Mouse (Mus musculus) cerebellum, adult 9-11 months (tissue): Measurements from ENCODE around the gene Acvrl1.

ENCODE experiments used
- DNase-seq: peaks from one replicate; pipeline ENCODE4 v3.0.0; 2022

The Acvrl1 gene

DNA sequence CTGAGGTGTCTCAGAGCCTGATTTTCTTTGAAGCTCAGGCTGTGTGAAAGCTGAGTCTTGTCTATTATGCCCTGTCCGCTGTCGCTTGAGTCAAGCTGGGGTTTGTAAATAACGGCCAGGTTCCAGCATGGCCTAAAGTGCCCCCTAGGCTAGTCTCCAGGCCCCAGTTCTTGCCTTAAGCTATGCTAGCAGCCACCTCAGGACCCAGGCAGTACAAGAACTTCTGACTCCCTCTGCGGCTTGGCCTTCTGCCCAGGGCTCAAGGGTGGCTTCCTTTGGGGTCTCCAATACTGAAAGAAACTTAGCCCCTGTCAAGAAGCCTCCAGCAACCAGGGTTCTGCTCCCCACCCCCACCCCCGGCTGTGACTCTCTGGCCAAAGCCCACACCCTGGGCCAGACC is 15.9 kb downstream of the Acvrl1 start:
- no peak for DNase-seq

DNA sequence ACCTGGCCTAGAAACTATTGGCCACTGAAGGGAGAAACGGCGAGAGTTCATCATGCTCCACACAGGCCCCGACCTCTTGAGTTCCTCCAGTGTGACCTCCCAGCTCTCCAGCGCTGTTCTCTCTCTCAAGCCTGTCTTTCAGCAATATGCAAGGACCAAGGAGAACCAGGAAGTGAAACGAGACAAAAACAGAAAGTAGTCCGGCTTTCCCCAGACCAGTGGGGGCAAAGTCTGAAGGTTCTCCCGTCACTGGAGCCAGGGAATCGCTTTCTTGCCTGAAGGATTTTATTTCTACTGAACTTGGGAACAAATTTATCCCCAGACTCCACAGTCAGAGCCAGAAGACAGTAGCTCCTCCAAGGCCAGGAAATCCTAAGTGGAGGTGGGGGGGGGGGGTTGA is 16.5 kb downstream of the Acvrl1 start:
- DNase-seq = no peak

DNA sequence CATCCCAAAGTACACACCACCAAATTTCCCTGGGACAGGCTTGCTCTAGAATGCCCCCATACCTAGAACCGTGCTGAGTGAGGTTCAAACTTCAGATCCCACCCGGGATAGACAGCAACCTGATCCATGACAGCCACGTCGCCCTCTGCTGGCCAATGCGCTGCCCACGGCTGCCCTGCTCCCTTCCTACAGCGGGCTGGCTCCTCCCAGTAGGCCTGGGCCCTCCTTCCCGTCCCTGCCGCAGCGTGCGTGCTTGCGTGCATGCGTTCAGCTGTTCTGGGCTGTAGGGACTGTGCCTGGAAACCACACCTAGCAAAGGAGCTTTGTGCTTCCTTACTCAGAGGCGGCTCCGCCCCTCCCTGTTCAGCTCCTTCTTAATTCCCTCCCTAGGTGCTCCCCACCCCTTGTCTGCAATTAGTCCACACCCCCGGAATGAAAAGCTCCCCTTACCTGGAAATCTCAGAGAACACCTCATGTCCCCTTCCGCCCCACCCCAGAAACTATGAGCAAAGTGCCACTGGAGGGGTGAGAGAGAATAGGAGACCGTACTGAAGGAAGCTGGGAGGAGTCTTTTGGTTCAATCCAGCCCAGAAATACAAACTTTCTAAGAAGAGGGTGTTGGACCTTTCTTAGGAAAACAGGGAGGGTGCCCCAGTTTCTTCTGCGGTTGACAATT is 17.2 kb downstream of the Acvrl1 start:
- DNase-seq = peak; percentile 92

DNA sequence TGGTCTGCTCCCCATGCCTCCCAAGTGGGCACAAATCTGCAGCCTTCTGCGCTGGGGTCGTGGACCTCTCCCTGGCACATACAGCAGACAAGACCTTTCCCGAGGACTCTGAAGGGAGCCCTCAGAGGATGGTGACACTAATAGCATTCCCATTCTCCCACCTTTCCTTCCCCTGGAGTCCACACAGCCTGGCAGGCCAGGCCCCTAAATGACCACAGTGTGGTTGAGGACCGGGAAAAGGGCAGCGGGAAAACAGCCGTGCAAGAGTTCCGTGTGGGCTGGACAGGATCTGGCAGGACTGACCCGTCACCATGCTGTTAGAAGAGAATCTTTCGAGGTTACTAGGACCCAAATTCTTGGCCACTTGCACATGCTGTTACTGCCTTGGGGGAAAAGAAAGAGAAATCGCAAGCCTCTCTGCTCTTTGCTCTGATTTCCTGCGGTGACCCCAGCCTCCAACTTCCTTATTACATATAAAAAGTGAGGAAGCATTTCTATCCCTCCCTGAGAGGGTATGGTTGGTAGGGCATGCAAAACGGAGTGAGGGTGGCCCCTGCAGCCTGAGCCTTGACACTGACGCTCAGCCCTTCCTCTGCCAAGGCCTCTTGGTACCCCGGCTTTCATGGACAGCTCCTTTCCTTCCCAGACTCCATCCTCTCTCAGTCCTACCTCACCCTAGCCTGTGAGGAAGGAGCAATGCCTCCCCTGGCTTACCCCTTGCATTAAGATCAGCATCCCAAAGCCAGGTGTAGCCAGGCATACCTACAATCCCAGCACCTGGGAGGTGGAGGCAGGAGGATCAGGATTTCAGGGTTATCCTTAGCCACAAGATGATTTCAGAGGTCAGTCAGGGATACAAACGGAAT is 18.0 kb downstream of the Acvrl1 start:
- no peak for DNase-seq

DNA sequence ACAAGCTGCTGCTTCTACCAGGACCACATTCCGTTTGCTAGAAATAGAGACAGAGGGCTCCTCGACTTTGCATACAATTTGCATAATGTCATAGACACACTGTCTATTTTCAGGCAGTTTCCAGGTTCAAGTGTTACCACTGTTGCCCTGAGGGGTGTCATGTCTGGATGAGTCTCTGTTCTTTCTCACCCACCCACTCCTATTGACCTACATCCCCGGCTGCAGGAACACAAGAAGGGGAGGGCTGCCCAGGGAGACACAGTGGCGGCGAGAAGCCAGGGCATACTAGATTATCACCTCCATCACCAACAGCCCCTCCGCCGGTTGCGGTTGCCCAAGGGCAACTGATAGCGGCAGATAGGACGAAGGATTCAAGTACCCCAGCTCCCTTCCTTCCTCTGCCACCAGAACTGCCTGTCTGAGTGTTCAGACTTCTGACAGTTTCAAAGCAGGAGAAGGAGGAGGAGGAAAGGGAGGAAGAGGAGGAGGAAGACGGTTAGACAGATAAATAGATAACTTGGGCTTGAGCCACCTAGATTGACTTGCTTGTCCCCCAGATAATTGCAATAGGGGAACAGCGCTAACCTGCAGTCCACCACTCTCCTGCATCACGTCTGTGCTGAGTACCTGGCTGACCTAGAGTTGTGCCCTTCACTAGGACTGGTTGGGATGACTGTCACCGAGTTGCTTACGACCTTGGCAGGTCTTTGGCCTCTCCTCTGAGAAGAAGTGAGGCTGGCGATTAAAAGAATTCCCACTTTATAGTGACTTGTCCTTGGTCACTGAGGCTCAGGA is 19.0 kb downstream of the Acvrl1 start:
- no peak for DNase-seq

DNA sequence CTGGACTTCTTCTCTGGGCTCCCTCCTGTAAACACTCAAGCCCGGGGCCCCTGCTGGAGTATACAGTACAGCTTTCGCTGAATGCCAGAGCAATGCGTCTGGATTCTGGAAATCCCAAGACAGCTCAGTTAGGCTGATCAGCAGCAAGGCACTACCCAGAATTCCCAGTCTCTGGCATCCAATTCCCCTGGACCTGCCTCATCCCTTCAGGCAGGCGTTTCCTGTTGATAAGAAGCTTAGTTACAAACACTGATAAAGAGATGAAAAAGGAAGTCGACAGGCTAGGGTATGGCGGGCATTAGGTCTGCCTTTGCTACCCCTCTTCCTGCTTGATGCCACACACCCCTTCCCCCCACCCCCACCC is 19.6 kb downstream of the Acvrl1 start:
- no peak for DNase-seq

DNA sequence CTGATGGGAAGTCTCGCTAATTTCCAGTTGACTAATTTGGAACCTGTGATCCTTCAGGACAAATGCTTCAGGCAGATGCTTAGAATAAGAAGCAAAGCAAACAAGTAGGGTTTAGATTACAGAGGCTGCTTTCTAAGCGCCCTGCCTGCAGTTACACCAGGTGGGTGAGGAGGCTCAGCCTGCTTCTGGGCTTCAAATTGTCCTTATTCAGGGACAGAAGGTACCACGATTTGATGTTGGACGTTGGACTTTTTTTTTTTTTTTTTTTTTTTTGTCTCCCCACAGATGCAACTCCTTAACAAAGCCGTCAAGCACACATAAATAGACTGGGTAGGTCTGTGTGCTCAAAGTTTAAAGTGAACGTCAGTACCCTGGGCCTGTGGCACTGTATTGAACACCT is 20.3 kb downstream of the Acvrl1 start:
- no peak for DNase-seq

DNA sequence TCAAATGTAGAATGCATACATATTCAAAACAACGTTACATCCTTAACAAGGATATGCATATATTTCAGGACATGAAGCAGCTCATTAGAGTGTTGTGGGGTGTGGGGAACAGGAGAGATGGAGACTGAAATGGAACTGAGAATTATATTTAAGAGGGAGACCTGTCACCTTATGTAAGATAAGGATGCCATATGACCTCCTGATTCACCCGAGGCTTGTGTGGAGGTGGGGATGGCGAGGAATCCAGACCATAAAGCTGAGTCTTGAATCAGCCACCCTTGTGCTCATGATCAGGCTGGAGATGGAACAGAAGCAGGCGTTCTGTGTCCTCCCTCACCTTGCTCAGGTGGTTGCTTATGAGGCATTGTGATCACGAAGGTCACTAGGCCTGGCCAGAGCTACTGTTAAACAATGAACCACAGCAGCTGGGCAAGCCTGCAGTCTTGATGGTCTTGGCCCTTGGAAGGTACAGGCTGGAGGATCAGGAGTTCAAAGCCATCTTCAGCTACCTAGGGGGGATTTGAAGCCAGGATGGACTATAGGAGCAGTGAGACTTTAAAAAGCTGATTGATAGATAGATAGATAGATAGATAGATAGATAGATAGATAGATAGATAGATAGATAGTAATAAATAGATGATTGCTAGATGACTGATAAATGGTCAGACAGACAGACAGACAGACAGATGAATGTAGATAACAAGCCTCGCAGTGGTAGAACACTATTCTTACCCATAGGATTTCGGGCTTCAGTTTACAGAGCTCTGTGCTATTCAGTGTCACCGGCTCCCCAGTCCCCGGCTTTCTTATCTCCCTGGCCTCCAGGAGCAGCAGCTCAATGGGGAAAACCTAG is 23.3 kb downstream of the Acvrl1 start:
- DNase-seq = no peak

DNA sequence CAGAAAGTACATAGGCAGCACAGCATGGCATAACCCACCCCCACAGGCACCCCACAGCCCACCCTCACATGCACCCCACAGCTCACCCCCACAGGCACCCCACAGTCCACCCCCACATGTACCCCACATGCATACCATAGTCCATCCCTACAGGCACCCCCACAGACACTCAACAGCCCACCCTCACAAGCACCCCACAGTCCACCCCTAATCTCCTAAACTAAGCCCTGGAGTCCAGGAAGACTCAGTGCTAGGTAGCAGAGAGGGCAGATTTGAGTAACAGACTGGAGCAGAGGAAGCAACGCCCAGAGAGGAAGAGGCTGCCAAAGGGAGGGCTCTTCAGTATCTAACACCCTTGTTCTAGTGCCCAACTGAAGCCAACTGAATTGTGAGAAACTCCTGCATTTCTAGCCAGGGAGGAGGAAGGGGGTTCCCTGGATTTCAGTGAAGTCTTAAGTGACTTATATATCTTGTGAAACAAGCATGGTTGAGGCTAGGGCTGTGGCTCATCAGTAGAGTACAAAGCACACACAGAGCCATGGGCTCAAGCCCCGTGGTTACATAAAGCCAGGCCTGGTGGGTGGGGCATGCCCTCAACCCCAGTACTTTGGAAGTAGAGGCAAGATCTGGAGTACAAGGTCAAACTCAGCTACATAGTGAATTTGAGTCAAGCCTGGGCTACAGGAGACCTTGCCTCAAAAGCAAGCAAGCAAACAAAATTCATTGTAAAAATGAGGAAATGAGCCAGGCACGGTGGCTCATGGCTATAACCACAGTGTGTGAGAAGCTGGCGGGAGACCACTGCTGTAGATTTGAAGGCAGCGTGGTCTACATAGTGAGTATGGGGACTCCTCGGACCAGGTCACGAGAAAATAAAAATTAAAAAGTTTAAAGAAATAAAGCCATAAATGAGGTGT is 26.6 kb downstream of the Acvrl1 start:
- no peak for DNase-seq

DNA sequence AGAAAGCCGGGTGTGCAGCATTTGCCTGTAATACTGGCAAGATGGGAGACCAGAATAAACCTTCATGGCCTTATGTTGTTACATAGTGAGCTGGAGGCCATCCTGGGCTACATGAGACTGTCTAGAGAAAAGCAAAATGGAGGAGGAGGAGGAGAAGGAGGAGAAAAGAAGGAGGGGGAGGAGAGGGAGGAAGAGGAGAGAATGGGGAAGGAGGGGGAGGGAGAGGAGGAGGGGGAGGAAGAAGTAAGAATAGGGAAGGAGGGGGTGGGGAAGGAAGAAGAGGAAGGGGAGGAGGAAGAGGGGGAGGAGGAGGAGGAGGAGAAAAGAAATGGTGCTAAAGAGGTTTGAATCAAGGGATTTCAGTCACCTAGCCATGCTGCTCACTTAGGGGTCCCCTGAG is 31.8 kb downstream of the Acvrl1 start:
- no peak for DNase-seq

DNA sequence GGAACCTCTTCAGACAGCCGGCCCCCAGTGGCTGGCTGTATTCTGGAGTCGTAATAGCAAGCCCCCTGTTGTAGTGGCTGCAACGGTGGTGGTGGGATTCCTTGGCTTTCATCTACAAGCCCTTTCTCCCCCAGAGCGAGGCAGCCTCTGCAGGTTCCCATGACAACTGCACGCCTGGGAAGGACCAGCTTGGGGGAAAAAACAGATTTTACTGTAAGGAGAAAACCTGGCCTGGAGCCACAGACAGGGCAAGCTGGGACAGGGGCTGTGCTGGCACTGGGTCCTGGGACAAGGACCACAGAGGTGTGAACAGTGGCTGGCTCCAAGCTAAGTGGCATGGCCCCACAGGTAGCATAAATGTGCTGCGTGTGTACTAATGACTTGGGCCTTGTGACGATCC is 32.3 kb downstream of the Acvrl1 start:
- DNase-seq = no peak

DNA sequence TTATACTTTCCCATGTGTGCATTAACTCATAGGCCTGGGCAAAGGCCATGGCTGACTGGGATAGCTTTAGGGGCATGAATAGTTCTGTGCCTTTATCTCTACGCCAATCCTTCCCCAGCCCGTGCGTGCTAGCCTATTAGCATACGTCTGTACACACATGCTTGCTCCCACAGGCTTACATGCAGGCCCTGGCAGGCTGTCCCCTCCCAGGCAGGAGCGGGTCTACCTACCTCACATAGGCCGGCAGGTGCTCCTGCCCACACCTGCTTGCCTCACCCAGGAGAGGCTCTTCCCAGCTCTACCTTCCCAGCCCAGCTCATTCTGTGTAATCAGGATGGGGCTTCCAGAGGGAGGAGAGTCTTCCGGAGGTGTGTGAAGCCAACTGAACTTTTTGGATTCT is 33.2 kb downstream of the Acvrl1 start:
- no peak for DNase-seq

DNA sequence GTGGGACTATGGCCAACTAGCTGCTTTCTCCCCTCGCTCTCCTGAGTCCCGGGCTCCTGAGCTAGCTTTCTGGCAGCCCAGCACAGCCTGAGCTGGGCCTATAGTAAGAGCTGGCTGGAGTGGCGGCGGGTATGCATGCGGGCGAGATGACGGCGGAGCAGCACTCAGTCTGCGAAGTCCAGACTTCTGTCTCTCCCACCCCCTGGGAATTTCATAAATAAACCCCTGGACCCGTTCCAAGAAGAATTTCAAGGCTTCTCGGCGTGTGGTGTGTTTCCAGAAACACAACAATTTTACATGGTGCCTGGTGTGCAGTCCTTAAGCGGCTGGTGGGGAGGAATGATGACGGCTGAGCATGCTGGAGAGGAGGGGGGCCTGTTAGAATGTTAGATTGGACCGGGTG is 34.7 kb downstream of the Acvrl1 start:
- no peak for DNase-seq

DNA sequence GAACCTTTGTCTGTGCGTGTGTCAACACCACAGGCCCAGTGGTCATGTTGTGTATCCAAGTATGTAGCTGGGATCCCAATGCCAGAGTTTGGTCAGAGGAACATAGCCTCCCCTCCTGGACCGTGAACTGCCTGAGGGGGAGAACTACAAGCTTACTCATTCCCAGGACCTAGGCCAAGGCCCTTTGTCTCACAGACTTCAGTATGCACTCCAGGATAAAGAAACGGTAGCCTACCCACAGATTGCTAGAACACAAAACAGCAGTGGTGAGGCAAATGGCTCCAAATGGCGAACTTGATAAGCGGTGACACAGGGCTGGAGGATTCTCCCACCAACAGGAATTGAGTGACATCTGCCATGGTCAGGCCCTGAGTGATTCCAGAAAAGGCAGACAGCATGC is 35.5 kb downstream of the Acvrl1 start:
- DNase-seq = no peak

DNA sequence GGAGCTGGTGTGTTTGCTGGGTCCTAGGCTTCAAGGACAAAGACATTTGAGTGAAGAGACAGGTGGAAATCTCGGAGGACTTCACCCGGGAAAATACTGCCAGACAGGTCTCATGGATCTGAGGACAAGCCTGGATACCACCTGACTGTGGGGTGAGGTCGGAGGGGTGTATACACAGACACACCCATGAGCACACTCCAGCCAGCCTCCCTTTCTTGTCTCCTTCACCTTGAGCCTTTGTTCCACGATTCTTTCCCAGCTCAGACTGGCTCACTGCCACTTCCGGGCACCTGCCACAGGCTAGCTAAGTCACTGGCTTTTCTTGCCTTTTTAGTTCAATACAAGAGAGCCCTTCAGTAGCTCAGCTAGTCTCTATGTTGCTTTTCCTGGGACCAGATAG is 36.0 kb downstream of the Acvrl1 start:
- no peak for DNase-seq

DNA sequence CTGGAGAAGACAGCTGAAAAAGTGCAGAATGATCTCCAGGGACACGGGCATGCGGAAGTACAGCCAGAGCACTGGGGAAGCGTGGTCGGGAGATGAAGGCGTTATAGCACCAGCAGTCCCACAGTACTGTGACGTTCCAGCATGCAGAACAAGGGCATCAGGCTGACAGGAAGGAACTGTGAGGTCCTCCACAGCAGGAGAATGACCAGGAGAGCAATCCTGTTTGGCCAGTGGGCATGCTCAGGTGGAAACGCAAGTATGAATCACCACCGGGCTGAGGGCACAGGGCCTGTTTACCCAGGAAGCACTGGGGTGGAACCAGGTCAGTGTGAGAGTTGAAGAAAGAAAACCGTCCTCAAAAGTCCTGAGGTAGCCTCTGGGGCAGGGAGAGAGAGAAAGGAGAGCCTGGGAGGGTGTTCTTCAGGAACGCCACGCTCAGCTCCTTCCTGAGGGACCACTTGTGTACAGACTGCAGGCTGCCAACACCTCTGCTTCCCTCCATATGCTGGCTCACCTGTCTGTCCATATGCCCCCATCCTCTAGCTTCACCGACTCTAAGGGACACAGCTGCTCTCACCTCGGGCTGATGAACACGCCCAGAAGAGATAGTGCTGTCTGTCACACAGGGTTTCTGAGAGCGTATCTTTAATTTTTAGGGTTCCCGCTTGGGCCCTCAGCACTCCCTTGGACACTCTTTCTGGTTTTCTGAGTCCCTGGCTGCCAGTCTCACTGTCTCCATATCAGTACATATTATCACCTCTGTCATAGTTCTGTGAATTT is 37.5 kb downstream of the Acvrl1 start:
- no peak for DNase-seq

DNA sequence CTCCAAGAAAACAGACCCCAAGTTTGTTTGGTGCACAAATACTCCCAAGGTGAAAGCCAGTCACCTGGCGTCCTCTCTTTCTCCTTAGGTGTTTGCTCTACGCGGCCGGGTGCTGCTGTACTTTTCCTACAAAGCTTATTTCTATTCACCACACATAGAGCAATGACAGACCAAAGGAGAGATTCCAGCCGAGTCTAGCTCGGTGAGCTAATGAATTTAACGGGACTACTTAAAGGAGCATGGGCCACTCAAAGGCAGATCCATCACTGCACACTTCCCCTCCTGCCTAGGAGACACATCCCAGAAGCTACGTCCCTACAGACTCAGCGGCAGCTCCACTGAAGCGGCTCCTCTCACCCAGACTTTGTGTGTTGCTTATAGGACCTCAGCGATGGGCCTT is 39.2 kb downstream of the Acvrl1 start:
- no peak for DNase-seq

DNA sequence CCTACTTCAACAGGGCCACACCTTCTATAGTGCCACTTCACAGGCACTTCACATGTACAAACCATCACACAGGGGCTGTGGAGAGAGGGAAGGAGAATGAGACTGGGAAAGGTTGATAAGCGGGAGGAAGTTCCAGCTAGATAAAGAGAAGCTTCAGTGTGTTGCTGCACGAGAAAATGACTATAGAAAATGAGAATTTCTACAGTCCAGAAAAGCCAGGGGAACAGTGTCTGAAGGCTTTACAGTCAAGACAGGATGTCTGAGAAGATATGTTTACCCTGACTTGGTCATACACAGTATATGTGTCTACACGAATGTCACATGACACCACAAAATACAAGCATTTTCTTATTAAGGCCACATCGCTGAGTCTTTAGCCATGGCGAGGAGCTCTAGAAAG is 41.6 kb downstream of the Acvrl1 start:
- no peak for DNase-seq

DNA sequence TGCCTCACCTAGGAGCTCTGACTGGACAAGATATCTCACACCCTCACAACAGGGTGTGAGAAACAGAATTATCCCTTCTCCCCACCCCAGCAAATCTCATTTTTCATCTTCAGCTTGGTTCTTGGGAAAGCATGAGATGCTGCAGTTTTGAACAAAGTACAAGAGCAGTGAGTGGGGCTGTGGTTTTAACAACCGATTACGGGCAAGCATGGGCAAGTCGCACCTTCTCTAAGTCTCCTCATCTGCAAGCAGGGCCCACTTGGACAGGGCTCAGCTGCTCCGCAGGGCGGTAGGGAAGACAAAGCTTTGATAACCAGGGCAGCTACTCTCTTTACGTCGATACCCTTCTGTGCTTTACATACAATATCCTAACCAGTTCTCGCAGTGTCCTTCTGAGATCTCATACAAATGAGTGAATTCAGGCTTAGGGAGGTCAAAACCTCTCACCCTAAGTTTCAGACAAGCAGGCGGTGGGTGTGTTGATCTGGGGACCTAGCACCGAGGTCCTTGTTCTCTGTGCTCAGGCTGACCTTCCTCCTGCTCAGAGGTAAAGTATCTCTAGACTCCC is 42.2 kb downstream of the Acvrl1 start:
- no peak for DNase-seq

DNA sequence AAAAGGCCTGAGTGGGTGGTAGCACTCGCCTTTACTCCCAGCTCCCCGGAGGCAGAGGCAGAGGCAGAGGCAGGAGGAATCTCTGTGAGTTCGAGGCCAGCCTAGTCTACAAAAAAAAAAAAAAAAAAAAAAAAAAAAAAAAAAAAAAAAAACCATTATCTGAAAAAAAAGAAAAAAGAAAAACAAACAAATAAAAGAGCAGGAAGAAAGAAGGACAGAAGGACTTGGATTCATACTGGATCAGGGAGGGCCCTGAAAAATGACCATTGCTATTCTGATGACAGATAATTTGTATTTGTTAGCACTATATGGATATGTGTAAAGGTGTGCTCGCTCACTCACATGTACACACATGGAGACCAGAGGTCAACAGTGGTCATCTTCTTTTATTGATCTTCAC is 43.0 kb downstream of the Acvrl1 start:
- DNase-seq = no peak

DNA sequence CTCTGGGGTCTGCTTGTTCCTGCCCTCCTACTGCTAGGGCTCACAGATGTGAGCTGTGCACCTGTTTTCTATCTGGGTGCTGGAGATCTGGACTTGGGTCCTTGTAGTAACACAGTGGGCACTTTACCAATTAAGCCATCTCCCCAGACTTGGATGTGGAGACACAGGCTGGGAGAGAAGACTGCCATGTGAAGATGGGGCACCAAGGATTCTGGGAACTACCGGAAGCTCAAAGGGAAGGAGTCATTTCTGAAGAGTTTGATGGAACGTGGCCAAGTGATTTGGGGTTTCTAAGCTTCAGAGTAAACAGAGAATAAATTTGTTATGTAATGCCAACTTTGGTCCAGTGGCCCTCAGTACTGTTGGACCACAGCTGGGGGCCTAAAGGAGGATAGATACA is 43.7 kb downstream of the Acvrl1 start:
- DNase-seq = peak; percentile 59
